Mouse (Mus musculus) lung, postnatal 0 days (tissue): ENCODE results near the gene Gse1.

Source experiments
- CTCF ChIP-seq: IDR thresholded peaks from 2 replicates; pipeline ENCODE4 v1.5.1; 2016; ENCODE audit warnings: antibody characterized with exemption, mild to moderate bottlenecking
- EP300 ChIP-seq: IDR thresholded peaks from 2 replicates; pipeline ENCODE4 v1.6.1; 2016; ENCODE audit warnings: antibody characterized with exemption, mild to moderate bottlenecking, control low read depth

DNA sequence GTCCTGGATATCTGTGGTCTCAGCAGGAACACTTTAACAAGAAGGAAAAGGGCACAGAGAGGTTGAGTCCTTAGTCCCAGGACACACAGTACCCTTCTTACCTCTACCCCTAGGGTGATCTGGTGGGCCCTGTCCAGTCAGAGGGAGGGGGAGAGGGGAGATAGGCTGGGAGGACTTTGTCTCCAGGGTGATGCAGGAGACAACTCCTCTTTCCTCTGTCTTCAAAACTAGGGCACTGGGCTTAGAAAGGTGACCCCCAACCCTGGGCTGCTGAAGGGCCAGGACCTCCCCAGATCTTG, 729 bp upstream of the Gse1 start:
- TF ChIP-seq CTCF (no peak), EP300 (no peak)
